Mouse (Mus musculus) adrenal gland, postnatal 25 days (tissue): Measurements from ENCODE around the gene Rpl10a. TPM values are rescaled to one million over a fixed set of nuclear protein-coding genes. Genes with fewer than 3 reads are reported as not detected.
"Not testable (repeated sequence)": the region's sequence is repeated elsewhere in the genome, so short reads cannot be mapped to it uniquely, and the experiment has no call there.

Experiments used
- DNase-seq: peaks from one replicate; pipeline ENCODE4 v3.0.0; 2021; ENCODE audit warnings: mixed read lengths
- total RNA-seq: library from RNA; stranded (reverse); gene quantifications from 2 replicates; pipeline ENCODE4 v1.2.3, GENCODE M21; 2021

Rpl10a gene
- total RNA-seq, 1 experiment from 2014 or later = 848 TPM

DNA sequence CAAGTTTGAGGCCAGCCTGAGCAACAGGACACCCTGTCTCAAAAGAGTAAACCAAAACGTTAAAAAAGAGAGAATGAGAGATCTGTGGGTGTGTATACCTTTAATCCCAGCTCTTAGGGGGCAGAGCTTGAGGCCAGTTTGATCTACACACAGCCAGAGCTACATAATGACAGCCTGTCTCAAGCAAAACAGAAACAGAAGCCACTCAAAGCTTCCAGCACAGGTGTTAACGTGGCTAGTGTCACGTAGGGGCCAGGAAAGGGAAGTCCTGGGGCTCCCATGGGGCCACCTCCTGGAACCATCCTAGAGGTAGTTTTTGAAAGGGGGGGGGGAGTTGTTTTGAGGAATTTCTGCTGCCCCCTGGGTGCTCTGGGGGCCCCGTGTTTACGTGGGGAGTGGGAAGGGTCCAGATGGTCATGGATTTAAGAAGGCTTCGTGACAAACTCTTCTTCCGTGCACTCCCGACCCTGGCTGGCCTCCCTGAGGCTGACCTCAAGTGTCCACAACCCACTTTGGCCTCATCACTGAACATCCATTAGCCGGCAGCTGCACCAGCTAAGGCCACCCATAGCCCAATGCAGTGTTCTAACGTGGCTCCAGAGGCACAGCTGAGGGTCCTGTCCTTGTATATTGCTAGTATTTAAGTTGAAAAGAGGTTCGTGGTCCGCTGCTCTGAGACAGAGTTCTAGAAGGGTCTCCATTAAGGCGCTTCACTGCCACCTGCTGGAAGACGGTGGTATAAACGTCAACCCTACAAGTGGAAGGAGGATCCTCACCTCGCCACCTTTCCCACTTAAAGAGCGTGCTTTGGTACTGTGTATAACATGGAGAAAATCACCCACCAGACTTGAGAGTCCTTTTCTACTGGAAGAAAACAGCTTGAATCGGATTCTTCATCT is 19.7 kb upstream of the Rpl10a start:
- DNase-seq = peak; percentile 87

DNA sequence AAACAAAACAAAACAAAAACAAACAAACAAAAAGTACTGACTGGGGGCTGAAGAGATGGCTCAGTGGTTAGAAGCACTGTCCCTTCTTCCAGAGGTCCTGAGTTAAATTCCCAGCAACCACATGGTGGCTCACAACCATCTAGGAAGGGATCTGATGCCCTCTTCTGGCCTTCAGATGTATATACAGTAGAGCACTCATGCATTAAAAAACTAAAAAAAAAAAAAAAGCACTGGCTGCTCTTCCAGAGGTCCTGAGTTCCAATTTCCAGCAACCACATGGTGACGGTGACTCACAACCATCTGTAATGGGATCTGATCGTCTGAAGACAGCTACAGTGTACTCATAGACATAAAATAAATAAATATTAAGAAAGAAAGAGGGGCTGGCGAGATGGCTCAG is 17.4 kb upstream of the Rpl10a start:
- DNase-seq = no peak

DNA sequence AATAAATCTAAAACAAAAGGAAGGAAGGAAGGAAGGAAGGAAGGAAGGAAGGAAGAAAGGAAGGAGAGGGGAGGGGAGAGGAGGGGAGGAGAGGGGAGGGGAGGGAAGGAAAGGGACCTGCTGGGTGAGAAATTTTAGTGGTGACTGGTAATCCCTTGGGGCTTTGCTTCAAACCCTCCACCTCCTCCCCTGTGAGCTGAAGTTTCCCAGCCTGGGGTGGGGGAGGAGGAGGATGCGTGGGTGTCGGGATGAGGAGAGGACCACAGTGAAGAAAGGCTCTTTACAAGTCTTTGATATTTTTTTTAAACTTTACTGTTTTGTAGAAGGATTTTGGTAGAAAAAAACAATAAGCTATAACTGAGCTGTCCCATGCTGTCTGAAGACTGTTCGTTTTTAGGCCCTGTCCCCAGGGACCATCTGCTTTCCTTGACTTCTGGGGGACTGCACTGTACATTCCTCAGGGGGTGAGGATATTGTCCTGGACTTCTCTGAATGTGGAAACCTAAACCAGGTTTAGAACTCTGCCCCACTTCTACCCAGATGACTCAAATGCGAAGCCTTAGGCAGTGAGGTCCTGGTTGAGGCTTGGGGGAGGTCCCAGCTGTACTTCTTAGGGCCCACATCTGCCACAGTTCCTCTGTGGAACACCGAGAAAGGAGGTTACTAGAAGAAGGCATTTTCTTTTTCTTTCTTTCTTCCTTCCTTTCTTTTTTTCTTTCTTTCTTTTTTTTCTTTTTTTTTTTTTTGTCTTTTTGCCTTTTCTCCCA is 16.7 kb upstream of the Rpl10a start:
- no peak for DNase-seq

DNA sequence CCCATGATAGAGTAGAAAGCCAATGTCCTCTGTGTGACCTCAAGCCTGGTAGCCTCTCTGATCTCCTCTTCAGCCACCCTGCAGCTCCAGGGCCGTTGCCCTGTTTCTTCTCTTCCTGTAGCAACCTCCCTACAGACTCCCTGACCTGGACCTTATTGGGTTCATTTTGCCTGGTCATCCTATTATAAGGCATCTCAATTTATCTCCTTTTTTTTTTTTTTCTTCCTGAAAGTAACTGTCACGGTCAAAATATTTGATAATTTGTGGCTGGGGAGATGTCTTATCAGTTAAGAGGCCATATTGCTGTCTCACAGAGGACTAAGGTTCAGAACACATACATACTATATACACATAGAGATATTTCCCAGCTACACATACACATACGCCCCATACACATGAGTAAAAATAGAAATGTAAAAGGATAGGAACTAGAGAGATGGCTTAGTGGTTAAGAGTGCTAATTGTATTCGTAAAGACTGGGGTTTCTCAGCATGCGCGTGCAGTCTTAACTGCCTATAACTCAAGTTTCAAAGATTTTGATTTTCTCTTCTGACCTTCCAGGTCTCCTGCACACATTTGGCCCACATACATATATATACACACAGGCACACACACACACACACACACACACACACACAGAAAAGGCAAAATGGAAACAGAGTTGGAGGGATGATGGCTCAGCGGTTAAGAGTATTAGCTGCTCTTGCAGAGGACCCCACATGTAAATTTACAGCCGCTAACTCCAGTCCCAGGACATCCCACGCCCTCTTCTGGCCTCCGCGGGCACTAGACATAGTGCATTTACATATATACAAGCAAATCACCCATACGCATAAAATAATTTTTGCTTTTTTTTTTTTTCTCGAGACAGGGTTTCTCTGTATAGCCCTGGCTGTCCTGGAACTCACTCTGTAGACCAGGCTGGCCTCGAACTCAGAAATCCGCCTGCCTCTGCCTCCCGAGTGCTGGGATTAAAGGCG is 15.7 kb upstream of the Rpl10a start:
- DNase-seq = no peak

DNA sequence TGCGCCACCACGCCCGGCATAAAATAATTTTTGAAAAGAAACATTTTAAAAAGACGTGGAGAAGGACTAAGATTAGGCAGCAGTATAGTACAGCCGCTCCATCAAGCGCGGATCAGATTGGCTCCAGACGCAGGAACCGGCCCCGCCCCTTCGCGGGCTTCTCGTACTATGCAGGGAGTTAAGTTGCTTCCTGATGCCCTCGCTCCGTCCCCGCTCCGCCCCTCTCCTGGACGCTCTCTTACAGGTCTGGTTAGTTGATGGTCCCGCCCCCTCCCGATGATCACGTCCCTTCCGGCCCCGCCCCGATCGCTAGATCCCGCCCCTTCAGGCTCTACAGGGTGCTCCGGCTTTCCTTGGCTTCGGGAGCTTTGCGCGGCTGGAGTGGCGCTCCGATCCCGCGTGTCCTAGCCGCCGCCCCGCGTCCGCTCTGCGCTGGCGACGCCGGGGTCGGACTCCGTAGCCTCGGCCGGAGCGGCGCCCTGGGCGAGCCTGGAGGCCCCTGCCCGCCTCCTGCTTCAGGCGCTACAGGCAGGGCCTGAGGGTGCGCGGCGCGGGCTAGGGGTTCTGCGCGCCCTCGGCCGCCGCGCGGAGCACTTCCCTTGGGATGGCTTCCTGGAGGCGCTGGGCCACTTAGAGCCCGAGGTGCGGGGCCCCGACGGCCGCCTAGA is 14.9 kb upstream of the Rpl10a start, which contains the start of gene Fance:
Fance (plus strand) TSS at position 308 of the 668 bp plus-strand sequence.
- peak; percentile 95 for DNase-seq

DNA sequence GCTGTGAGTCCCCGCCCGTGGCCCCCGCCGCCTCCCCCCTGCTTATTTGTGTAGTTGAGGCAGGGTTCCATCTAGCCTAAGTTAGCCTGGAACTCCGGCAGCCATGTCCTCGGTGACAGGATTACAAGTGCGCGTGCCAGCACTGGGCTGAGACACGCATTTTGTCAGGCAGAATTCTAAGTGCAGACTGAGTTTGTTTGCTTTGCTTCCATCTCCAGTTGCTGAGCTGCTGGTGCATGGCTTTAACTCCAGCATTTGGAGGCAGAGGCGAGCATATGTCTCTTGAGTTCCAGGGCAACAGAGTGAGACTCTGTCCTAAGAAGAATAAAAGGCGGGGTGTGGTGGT is 14.4 kb upstream of the Rpl10a start:
- DNase-seq = no peak

DNA sequence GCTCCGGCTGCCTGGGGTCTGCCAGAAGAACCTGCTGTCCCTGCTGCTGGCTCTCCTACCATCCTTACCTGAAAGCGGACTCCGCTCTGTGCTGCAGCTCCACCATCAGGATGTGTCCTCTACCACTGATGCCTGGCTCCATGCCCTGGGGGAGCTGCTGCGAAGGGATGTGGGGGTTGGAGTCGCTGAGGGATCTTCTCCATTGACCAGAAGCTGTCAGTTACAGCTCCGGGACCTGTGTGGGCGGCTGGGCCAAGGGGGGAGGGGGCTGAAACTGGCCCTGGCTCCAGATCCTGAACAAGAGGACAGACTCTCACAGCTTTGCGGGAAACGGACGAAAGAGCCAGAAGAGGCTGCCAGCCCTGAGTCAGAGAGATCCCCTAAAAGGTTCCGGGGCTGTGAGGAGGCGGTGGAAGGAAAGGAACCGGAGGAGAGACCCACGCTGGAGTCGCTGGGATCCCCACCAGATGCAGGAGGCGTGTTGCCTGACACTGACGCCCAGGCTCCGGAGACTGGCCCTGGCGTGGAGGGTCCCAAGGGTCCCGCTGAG is 12.6 kb upstream of the Rpl10a start:
- DNase-seq = no peak

DNA sequence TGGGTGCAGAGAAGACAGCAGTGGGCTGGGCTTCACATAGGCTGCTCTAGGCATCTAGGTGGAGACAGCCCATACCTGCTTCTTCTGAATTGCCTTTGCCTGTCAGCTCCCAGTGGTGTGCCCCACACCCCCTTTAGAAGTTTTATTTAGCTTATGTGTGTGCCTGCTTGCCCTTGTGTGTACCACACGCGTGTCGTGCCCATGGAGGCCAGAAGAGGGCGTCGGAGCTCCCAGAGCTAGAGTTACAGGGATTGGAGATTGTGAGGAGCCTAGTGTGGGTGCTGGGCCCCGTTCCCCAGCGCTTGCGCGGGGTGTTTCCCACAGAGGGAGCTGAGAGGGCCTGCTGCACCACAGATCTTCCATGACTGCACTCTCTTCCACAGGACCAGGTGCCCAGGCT is 11.8 kb upstream of the Rpl10a start:
- no peak for DNase-seq

DNA sequence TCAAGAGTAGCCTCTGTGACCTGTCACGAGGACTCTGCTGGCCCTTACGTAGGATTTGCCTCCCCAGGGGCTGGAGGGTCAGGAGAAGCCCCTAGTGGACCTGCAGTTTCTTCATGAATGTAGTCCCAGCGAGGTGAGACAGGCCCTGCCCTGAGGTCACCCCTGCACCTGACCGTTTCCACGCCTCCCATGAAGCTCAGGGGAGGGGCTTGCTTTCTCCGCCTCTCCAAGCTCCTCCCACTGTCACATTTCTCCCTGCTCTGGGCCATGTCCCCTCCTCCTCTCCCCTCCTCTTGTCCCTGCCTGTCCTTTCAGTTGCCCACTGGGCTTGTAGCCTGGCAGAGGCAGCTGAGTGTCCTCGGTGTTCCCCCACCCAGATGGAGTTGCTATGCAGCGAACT is 11.2 kb upstream of the Rpl10a start:
- no peak for DNase-seq

DNA sequence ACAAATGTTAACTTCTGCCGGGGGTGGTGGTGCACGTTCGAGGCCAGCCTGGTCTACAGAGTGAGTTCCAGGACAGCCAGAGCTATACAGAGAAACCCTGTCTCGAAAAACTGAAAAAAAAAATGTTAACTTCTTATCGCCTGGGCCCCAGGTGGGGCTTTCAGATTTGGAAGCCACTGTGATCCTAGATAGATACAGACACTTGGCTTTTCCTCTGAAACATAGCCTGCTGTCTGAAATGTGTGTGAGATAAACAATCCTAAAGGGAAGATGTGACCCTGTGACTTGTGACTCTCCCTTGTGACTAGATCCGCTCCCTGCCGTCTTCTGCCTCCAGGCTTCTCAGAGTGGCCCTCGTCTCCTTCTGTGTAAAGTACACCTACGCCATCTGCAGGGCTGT is 10.5 kb upstream of the Rpl10a start:
- no peak for DNase-seq

DNA sequence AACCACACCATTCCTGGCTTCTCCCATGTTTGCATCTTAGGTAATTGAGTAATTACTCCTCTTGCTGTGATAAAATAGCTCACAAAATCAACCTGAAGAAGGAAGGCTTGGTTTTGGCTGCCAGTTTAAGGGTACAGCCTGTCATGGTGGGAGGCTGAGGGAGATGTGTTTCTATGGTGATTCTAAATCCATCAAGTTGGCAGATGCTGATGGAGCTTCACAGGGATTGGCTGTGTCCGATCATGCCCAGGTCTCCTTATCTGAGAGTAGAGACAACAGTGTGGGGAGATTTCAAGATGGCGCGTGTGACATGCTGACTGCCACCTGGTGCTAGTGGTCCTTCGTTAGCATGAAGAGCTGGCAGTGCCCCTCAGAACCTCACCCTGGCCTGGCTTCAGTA is 6.6 kb upstream of the Rpl10a start:
- no peak for DNase-seq

DNA sequence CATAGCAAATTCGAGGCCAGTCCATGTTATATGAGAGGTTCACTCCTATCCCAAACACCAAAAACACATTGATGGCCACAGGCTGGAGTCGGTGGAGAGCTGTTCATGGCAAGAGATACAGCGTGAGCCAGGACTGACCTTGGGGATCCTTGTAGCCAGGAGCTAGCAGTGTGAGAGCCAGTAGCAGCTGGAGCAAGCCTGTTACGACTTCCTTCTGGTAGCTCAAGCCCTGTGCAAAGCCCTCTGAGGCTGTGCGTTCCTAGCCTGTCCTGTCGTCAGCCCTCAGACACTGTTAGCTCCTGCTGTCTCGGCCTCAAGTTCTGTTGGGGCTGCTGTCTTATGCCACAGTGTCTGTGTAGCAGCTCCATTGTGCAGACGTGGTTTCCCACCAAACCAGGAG is 4.5 kb upstream of the Rpl10a start:
- DNase-seq = no peak

DNA sequence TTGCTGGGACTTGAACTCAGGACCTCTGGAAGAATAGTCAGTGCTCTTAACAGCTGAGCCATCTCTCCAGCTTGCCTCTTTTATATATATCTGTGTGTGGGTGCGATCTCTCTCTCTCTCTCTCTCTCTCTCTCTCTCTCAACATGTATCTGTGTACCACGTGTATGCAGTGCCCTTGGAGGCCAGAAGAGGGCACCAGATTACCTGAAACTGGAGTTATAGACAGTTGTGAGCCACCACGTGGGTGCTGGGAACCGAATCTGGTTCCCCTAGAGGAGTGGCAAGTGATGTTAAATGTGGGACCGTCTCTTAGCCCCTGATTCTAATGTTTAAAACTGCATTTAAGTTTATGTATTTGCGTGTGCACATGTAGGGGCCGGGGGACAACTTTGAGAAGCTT is 3.9 kb upstream of the Rpl10a start:
- not testable (repeated sequence) for DNase-seq

DNA sequence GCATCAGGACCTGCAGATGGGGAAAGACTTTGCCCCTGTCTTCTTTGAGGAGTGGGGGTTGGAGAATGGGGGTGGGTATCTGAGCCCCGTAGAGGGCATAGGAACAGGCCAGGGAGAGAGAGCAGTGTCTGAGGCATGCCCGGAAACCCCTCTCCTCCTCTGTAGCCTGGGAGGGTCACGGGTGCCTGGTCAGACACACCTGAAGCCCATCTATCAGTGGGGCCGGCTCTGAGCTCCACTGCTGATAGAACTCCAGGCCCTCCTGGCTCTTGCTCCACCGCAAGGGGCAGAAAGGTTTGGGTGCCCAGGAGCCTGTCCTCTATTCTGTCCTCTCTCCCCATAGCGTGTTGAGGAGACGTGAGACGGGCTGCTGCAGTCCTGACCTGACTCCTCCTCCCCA is 2.5 kb upstream of the Rpl10a start:
- no peak for DNase-seq

DNA sequence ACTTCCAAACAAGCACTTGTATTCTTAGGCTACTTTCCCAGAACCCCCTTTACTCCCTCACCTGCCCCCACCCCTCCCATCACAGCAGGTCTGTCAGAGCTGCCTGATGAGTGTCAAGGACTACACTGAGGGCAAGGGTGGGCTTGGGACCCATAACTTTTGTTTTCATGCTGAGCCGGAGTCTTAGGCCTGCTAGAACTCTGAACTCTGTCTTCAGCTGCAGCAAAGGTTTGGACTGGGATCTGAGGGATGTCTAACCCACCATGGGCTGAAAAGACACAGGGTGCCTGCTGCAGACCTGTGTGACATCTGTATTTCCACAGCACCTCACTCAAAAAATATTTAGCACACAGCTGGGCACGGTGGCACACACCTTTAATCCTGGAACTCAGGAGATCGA is 1.3 kb upstream of the Rpl10a start:
- DNase-seq = no peak

DNA sequence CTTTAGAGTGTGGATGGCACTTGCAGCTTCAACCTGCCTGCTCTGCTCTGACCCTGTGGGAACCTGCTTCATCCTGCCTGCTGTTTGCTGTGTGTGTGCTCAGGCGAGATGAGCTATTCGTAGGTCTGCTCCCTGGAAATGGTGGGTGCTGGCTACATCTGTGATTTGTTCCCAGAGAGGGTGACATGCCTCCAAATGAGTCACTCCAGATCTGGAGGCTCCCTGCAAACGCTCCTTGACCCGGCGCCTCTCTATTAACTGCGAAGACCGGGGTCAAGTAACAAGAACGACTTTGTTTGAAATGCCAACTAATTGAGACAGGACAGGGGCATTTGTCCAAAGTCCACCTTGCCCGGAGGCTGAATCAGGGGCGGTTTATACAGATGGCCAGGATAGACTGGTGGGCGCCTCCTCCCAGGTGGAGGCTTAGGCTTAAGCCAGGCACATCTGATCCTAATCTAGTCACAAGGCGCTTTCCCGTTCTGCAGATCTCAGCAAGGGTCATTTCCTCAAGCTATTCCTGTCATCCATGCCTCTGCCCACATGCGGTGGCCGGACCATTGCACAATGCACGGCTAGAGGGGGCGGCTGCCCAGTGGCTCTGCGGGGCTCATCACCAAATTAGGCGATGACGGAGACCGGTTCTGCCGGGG is 472 bp upstream of the Rpl10a start:
- peak; percentile 39 for DNase-seq

DNA sequence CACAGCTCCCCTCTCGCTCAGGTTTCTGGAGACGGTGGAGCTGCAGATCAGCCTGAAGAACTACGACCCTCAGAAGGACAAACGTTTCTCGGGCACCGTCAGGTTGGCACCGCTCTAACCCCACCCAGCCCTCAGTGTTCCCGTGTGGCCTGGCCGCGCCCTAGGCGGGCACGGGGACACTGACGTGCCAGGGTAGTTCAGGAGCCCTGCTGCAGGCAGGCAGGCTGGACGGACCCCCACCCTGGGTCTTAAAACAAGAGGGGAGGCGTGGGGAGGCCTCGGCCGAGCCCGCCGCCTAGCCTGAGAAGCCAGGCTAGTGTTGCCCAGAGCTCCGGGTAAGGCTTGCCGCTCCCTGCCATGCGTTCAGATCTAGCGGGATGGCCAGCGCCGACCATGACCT is 675 bp downstream of the Rpl10a start:
- no peak for DNase-seq

DNA sequence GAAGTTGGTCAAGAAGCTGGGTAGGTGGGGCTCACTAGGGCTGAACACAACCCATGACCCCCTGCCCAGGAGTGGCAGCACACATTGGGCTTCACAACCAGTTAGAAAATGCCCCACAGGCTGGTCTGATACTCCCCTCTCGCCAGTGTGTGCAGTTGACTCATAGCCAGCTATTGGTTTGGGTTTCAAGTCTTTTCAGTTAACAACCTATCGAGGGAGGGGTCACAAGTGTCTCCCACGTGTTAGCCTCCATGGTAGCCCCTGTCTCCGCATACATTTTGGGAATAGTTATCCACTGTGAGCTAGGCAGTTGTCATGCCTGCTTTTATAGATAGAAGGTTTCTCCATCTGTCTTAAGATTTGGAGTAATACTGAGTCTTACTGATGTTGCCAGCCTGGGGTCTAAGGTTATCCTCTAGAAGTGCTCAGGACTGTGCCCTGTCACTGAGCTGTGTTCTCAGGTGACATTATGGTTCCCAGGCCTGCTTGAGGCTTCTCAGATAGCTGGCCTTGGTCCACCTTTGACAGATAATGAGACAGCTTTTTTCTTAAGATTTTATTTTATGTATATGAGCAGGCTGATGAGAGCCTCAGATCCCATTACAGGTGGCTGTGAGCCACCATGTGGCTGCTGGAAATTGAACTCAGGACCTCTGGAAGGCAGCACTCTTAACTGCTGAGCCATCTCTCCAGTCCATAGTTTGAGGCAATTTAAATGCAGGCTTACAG is 1.4 kb downstream of the Rpl10a start:
- no peak for DNase-seq

DNA sequence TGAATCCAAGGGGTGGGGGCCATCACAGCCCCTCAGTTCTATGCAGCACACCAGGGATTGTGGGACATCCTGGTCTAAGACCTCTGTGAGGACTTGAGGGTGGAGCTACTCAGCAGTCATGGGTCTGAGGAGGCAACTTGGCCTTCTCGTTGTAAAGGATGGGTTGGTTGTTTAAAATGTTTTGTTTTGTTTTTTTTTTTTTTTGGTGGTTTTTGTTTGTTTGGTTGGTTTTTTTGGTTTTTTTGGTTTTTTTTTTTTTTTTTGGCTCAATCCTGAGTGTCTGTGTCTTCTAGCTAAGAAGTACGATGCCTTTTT is 1.9 kb downstream of the Rpl10a start:
- no peak for DNase-seq

DNA sequence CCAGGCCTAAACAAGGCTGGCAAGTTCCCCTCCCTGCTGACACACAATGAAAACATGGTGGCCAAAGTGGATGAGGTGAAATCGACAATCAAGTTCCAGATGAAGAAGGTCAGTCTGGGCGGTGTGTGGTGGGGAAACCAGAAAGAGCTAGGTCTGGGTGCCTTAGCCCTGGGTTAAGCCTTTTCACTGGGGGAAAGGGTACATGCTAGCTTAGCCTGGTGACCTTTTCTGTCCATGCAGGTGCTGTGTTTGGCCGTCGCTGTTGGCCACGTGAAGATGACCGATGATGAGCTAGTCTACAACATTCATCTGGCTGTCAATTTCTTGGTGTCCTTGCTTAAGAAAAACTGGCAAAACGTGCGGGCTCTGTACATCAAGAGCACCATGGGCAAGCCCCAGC is 2.3 kb downstream of the Rpl10a start:
- not testable (repeated sequence) for DNase-seq
